Mouse (Mus musculus): ENCODE measurements around the gene Grap2.

DNA sequence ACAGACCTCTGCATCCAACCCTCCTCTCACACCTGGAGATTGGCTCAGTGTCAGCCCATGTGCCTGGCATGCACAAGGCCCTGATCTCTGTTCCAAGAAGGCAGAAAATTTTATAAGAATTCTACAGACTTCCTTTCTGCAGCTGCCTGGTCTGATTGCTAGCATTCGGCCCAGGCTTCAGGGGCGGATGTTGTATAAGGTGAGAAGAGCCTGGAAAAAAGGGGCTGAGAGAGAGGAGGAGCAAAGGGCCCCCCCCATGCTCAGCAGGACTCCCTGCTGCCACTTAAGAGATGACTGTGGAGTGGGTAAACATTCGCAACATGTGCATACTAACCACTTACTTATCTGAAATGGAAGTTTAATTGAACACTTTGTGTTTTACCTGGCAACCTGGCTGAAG lies 35.6 kb downstream of the Grap2 start:
- no peak for TF ChIP-seq CTCF (IDR thresholded peaks at IDR 0.05; ENCODE audit: low read depth, low read length)
- no peak for TF ChIP-seq GATA1 (IDR thresholded peaks at IDR 0.05; ENCODE audit: borderline replicate concordance, low read length)
- no peak for TF ChIP-seq POLR2AphosphoS5 (IDR thresholded peaks at IDR 0.05; ENCODE audit: insufficient replicate concordance, low read depth, low read length)

Data from G1E (cell line).